Mouse (Mus musculus): ENCODE measurements around the gene Lrrfip1. TPM values are rescaled to one million over a fixed set of nuclear protein-coding genes. Genes with fewer than 3 reads are reported as not detected.

Lrrfip1 gene
- polyA plus RNA-seq, 1 experiment: 74.1 TPM

- H3K79me2 ChIP-seq (ENCODE audit: control insufficient read depth, insufficient read depth): peaks cover 98% of the 10 kb centered on the region
- TF ChIP-seq CTCF (IDR thresholded peaks at IDR 0.05; ENCODE audit: control insufficient read depth, insufficient read depth, insufficient read length) (no peak), FOSL1 (IDR thresholded peaks at IDR 0.05; ENCODE audit: insufficient read depth, low read length, poor library complexity, severe bottlenecking) (no peak), MYOD1 (IDR thresholded peaks at IDR 0.05; ENCODE audit: control insufficient read depth, insufficient read length, low read depth) (no peak), MAX (IDR thresholded peaks at IDR 0.05) (no peak), USF1 (IDR thresholded peaks at IDR 0.05; ENCODE audit: low read depth) (no peak), MYOG (IDR thresholded peaks at IDR 0.05; ENCODE audit: control insufficient read depth, extremely low read depth, insufficient read length) (no peak), CEBPB (IDR thresholded peaks at IDR 0.05; ENCODE audit: low read depth) (no peak)
- no peaks in the 10 kb centered on the region for H3K27me3 ChIP-seq (ENCODE audit: control insufficient read depth, insufficient read depth, insufficient read length)
- H3K36me3 ChIP-seq (ENCODE audit: control insufficient read depth, insufficient read depth): peaks cover 73% of the 10 kb centered on the region
- H3K79me3 ChIP-seq (ENCODE audit: low read depth): peaks cover 56% of the 10 kb centered on the region
- H3K4me3 ChIP-seq (ENCODE audit: insufficient read depth, poor library complexity, severe bottlenecking): no peak overlapping the region
- no peak overlapping the region for H3ac ChIP-seq (ENCODE audit: control insufficient read depth, insufficient read length, low read depth)
Measured at GRCm38 (mm10) chr1:91084374-91084773, 85.8 kb downstream of the Lrrfip1 start.

GRCm38 (mm10) chr1:91085009-91085408, 86.5 kb downstream of the Lrrfip1 start:
- H3K79me2 ChIP-seq (ENCODE audit: control insufficient read depth, insufficient read depth): peaks cover 98% of the 10 kb centered on the region
- H3K79me3 ChIP-seq (ENCODE audit: low read depth): peaks cover 51% of the 10 kb centered on the region
- H3ac ChIP-seq (ENCODE audit: control insufficient read depth, insufficient read length, low read depth): no peak overlapping the region
- peaks cover 69% of the 10 kb centered on the region for H3K36me3 ChIP-seq (ENCODE audit: control insufficient read depth, insufficient read depth)
- TF ChIP-seq MYOD1 (IDR thresholded peaks at IDR 0.05; ENCODE audit: control insufficient read depth, insufficient read length, low read depth) (no peak), CEBPB (IDR thresholded peaks at IDR 0.05; ENCODE audit: low read depth) (no peak), USF1 (IDR thresholded peaks at IDR 0.05; ENCODE audit: low read depth) (no peak), FOSL1 (IDR thresholded peaks at IDR 0.05; ENCODE audit: insufficient read depth, low read length, poor library complexity, severe bottlenecking) (no peak), MYOG (IDR thresholded peaks at IDR 0.05; ENCODE audit: control insufficient read depth, extremely low read depth, insufficient read length) (no peak), MAX (IDR thresholded peaks at IDR 0.05) (no peak), CTCF (IDR thresholded peaks at IDR 0.05; ENCODE audit: control insufficient read depth, insufficient read depth, insufficient read length) (no peak)
- no peaks in the 10 kb centered on the region for H3K27me3 ChIP-seq (ENCODE audit: control insufficient read depth, insufficient read depth, insufficient read length)
- H3K4me3 ChIP-seq (ENCODE audit: insufficient read depth, poor library complexity, severe bottlenecking): no peak overlapping the region

GRCm38 (mm10) chr1:91085686-91086085, 87.1 kb downstream of the Lrrfip1 start:
- peaks cover 48% of the 10 kb centered on the region for H3K79me3 ChIP-seq (ENCODE audit: low read depth)
- H3K36me3 ChIP-seq (ENCODE audit: control insufficient read depth, insufficient read depth): peaks cover 63% of the 10 kb centered on the region
- H3K27me3 ChIP-seq (ENCODE audit: control insufficient read depth, insufficient read depth, insufficient read length): no peaks in the 10 kb centered on the region
- no peak for TF ChIP-seq CEBPB (IDR thresholded peaks at IDR 0.05; ENCODE audit: low read depth)
- no peak for TF ChIP-seq MYOG (IDR thresholded peaks at IDR 0.05; ENCODE audit: control insufficient read depth, extremely low read depth, insufficient read length)
- no peak for TF ChIP-seq CTCF (IDR thresholded peaks at IDR 0.05; ENCODE audit: control insufficient read depth, insufficient read depth, insufficient read length)
- no peak for TF ChIP-seq FOSL1 (IDR thresholded peaks at IDR 0.05; ENCODE audit: insufficient read depth, low read length, poor library complexity, severe bottlenecking)
- no peak for TF ChIP-seq MYOD1 (IDR thresholded peaks at IDR 0.05; ENCODE audit: control insufficient read depth, insufficient read length, low read depth)
- TF ChIP-seq USF1 (IDR thresholded peaks at IDR 0.05; ENCODE audit: low read depth): no peak
- no peak for TF ChIP-seq MAX (IDR thresholded peaks at IDR 0.05)
- no peak overlapping the region for H3ac ChIP-seq (ENCODE audit: control insufficient read depth, insufficient read length, low read depth)
- H3K4me3 ChIP-seq (ENCODE audit: insufficient read depth, poor library complexity, severe bottlenecking): no peak overlapping the region
- peaks cover 98% of the 10 kb centered on the region for H3K79me2 ChIP-seq (ENCODE audit: control insufficient read depth, insufficient read depth)

- H3K27me3 ChIP-seq (ENCODE audit: control insufficient read depth, insufficient read depth, insufficient read length): no peaks in the 10 kb centered on the region
- H3K79me3 ChIP-seq (ENCODE audit: low read depth): peaks cover 49% of the 10 kb centered on the region
Measured at GRCm38 (mm10) chr1:91086325-91086724, 87.8 kb downstream of the Lrrfip1 start.

GRCm38 (mm10) chr1:91086748-91087147, 88.2 kb downstream of the Lrrfip1 start:
- peaks cover 98% of the 10 kb centered on the region for H3K79me2 ChIP-seq (ENCODE audit: control insufficient read depth, insufficient read depth)
- H3K79me3 ChIP-seq (ENCODE audit: low read depth): peaks cover 50% of the 10 kb centered on the region
- H3K36me3 ChIP-seq (ENCODE audit: control insufficient read depth, insufficient read depth): peaks cover 69% of the 10 kb centered on the region
- no peak overlapping the region for H3ac ChIP-seq (ENCODE audit: control insufficient read depth, insufficient read length, low read depth)
- no peak for TF ChIP-seq MYOD1 (IDR thresholded peaks at IDR 0.05; ENCODE audit: control insufficient read depth, insufficient read length, low read depth)
- TF ChIP-seq USF1 (IDR thresholded peaks at IDR 0.05; ENCODE audit: low read depth): no peak
- TF ChIP-seq FOSL1 (IDR thresholded peaks at IDR 0.05; ENCODE audit: insufficient read depth, low read length, poor library complexity, severe bottlenecking): no peak
- H3K4me3 ChIP-seq (ENCODE audit: insufficient read depth, poor library complexity, severe bottlenecking): no peak overlapping the region
- no peaks in the 10 kb centered on the region for H3K27me3 ChIP-seq (ENCODE audit: control insufficient read depth, insufficient read depth, insufficient read length)

More at GRCm38 (mm10) chr1:91086325-91086724, 87.8 kb downstream of the Lrrfip1 start:
- Histone ChIP-seq H3ac (ENCODE audit: control insufficient read depth, insufficient read length, low read depth) (no peak overlapping the region), H3K4me3 (ENCODE audit: insufficient read depth, poor library complexity, severe bottlenecking) (no peak overlapping the region), H3K79me2 (ENCODE audit: control insufficient read depth, insufficient read depth) (peaks cover 98% of the 10 kb centered on the region), H3K36me3 (ENCODE audit: control insufficient read depth, insufficient read depth) (peaks cover 66% of the 10 kb centered on the region)
- TF ChIP-seq USF1 (IDR thresholded peaks at IDR 0.05; ENCODE audit: low read depth): peak; percentile 23
- TF ChIP-seq MYOD1 (IDR thresholded peaks at IDR 0.05; ENCODE audit: control insufficient read depth, insufficient read length, low read depth): no peak

- Histone ChIP-seq H3K36me3 (ENCODE audit: control insufficient read depth, insufficient read depth) (peaks cover 70% of the 10 kb centered on the region), H3K4me3 (ENCODE audit: insufficient read depth, poor library complexity, severe bottlenecking) (no peak overlapping the region), H3ac (ENCODE audit: control insufficient read depth, insufficient read length, low read depth) (no peak overlapping the region), H3K27me3 (ENCODE audit: control insufficient read depth, insufficient read depth, insufficient read length) (no peaks in the 10 kb centered on the region), H3K79me2 (ENCODE audit: control insufficient read depth, insufficient read depth) (peaks cover 98% of the 10 kb centered on the region), H3K79me3 (ENCODE audit: low read depth) (peaks cover 53% of the 10 kb centered on the region)
- no peak for TF ChIP-seq CTCF (IDR thresholded peaks at IDR 0.05; ENCODE audit: control insufficient read depth, insufficient read depth, insufficient read length)
- TF ChIP-seq CEBPB (IDR thresholded peaks at IDR 0.05; ENCODE audit: low read depth): no peak
- TF ChIP-seq MAX (IDR thresholded peaks at IDR 0.05): no peak
- TF ChIP-seq FOSL1 (IDR thresholded peaks at IDR 0.05; ENCODE audit: insufficient read depth, low read length, poor library complexity, severe bottlenecking): no peak
- no peak for TF ChIP-seq MYOG (IDR thresholded peaks at IDR 0.05; ENCODE audit: control insufficient read depth, extremely low read depth, insufficient read length)
- TF ChIP-seq MYOD1 (IDR thresholded peaks at IDR 0.05; ENCODE audit: control insufficient read depth, insufficient read length, low read depth): no peak
Measured at GRCm38 (mm10) chr1:91088027-91088426, 89.5 kb downstream of the Lrrfip1 start.

Data from C2C12 (cell line).